Mouse (Mus musculus): ENCODE data around the gene Lactb. TPM values are rescaled to one million over a fixed set of nuclear protein-coding genes. Genes with fewer than 3 reads are reported as not detected.

Gene Lactb
- polyA plus RNA-seq, 1 experiment: 12.6 TPM

- Histone ChIP-seq H3K4me1 (replicated peaks; ENCODE audit: control insufficient read depth, insufficient read depth, low read length) (no peaks in the 10 kb centered on the region), H3K27ac (ENCODE audit: control insufficient read depth, insufficient read depth, low read length) (no peak overlapping the region), H3K36me3 (ENCODE audit: control insufficient read depth, insufficient read depth, low read length) (no peaks in the 10 kb centered on the region), H3K27me3 (ENCODE audit: control insufficient read depth, insufficient read depth, low read length) (no peaks in the 10 kb centered on the region), H3K4me3 (ENCODE audit: control insufficient read depth, insufficient read depth, low read length) (no peak overlapping the region)
- WGBS: 96% methylated on average over 8 of the region's 8 CpGs
- TF ChIP-seq POLR2A (IDR thresholded peaks at IDR 0.05; ENCODE audit: control insufficient read depth, extremely low read depth, insufficient read depth, low read length, poor library complexity) (no peak), CTCF (IDR thresholded peaks at IDR 0.05; ENCODE audit: borderline replicate concordance, control insufficient read depth, extremely low read depth, insufficient read depth, low read length, poor library complexity) (no peak)
- DNase-seq: no peak
These were observed 4.2 kb downstream of the Lactb start for GRCm38 (mm10) chr9:66971116-66971515.

DNA sequence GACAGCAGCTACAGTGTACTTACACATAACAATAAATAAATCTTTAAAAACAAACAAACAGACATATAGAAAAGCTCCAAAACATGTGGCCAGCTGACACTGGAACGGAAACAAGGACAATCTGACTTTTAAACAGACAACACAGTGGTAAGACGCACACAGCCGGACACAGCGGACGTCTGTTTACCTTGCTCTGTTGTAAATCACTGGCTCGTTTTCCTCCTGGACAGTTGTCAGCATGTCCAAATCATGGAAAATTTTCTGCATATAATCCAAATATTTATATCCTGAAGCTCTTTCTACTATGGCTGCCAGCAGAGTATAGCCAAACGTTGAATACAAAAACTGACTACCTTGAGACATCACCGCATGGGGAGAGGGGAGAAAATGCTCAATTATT, 7.8 kb downstream of the Lactb start:
- Histone ChIP-seq H3K27ac (ENCODE audit: control insufficient read depth, insufficient read depth, low read length) (no peak overlapping the region), H3K4me1 (replicated peaks; ENCODE audit: control insufficient read depth, insufficient read depth, low read length) (no peaks in the 10 kb centered on the region), H3K27me3 (ENCODE audit: control insufficient read depth, insufficient read depth, low read length) (no peaks in the 10 kb centered on the region), H3K36me3 (ENCODE audit: control insufficient read depth, insufficient read depth, low read length) (no peaks in the 10 kb centered on the region), H3K4me3 (ENCODE audit: control insufficient read depth, insufficient read depth, low read length) (no peak overlapping the region)
- no peak for DNase-seq
- 95% methylated on average over 8 of the region's 8 CpGs for WGBS
- TF ChIP-seq POLR2A (IDR thresholded peaks at IDR 0.05; ENCODE audit: control insufficient read depth, extremely low read depth, insufficient read depth, low read length, poor library complexity) (no peak), CTCF (IDR thresholded peaks at IDR 0.05; ENCODE audit: borderline replicate concordance, control insufficient read depth, extremely low read depth, insufficient read depth, low read length, poor library complexity) (no peak)

GRCm38 (mm10) chr9:66961478-66961877, 13.8 kb downstream of the Lactb start:
- WGBS: 90% methylated on average over 3 of the region's 3 CpGs
- TF ChIP-seq POLR2A (IDR thresholded peaks at IDR 0.05; ENCODE audit: control insufficient read depth, extremely low read depth, insufficient read depth, low read length, poor library complexity) (no peak), CTCF (IDR thresholded peaks at IDR 0.05; ENCODE audit: borderline replicate concordance, control insufficient read depth, extremely low read depth, insufficient read depth, low read length, poor library complexity) (no peak)
- DNase-seq: no peak
- no peaks in the 10 kb centered on the region for H3K36me3 ChIP-seq (ENCODE audit: control insufficient read depth, insufficient read depth, low read length)
- no peak overlapping the region for H3K27ac ChIP-seq (ENCODE audit: control insufficient read depth, insufficient read depth, low read length)
- H3K27me3 ChIP-seq (ENCODE audit: control insufficient read depth, insufficient read depth, low read length): no peaks in the 10 kb centered on the region
- H3K4me3 ChIP-seq (ENCODE audit: control insufficient read depth, insufficient read depth, low read length): no peak overlapping the region
- H3K4me1 ChIP-seq (replicated peaks; ENCODE audit: control insufficient read depth, insufficient read depth, low read length): no peaks in the 10 kb centered on the region

- H3K4me3 ChIP-seq (ENCODE audit: control insufficient read depth, insufficient read depth, low read length): no peak overlapping the region
- H3K36me3 ChIP-seq (ENCODE audit: control insufficient read depth, insufficient read depth, low read length): no peaks in the 10 kb centered on the region
- DNase-seq: no peak
- H3K4me1 ChIP-seq (replicated peaks; ENCODE audit: control insufficient read depth, insufficient read depth, low read length): no peaks in the 10 kb centered on the region
- H3K27me3 ChIP-seq (ENCODE audit: control insufficient read depth, insufficient read depth, low read length): no peaks in the 10 kb centered on the region
- TF ChIP-seq POLR2A (IDR thresholded peaks at IDR 0.05; ENCODE audit: control insufficient read depth, extremely low read depth, insufficient read depth, low read length, poor library complexity) (no peak), CTCF (IDR thresholded peaks at IDR 0.05; ENCODE audit: borderline replicate concordance, control insufficient read depth, extremely low read depth, insufficient read depth, low read length, poor library complexity) (no peak)
- no peak overlapping the region for H3K27ac ChIP-seq (ENCODE audit: control insufficient read depth, insufficient read depth, low read length)
- 94% methylated on average over 3 of the region's 3 CpGs for WGBS
These were observed 17.8 kb downstream of the Lactb start for GRCm38 (mm10) chr9:66957451-66957850.

DNA sequence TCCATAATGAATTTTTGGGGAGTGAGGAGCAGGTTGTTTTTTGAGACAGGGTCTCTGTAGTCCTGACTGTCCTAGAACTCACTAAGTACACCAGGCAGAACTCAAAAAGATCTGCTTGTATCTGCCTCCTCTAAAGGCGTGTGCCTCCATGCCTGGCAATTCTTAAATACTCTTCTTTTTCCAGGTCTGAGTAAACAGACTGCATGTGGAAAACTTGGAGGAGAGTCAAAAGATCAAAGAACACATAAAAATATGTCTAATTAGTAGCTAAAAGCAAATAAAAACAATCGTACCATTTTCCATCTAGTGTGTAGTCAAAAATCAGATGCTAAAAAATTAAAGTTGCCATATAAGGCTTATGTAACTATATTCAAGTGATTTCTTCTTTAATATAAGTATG, 22.4 kb downstream of the Lactb start:
- TF ChIP-seq CTCF (IDR thresholded peaks at IDR 0.05; ENCODE audit: borderline replicate concordance, control insufficient read depth, extremely low read depth, insufficient read depth, low read length, poor library complexity) (no peak), POLR2A (IDR thresholded peaks at IDR 0.05; ENCODE audit: control insufficient read depth, extremely low read depth, insufficient read depth, low read length, poor library complexity) (no peak)
- DNase-seq: no peak
- Histone ChIP-seq H3K4me1 (replicated peaks; ENCODE audit: control insufficient read depth, insufficient read depth, low read length) (no peaks in the 10 kb centered on the region), H3K36me3 (ENCODE audit: control insufficient read depth, insufficient read depth, low read length) (0 out of 2 replicates have a peak, but pooled peaks cover 3% of the 10 kb centered on the region), H3K27ac (ENCODE audit: control insufficient read depth, insufficient read depth, low read length) (no peak overlapping the region), H3K4me3 (ENCODE audit: control insufficient read depth, insufficient read depth, low read length) (no peak overlapping the region), H3K27me3 (ENCODE audit: control insufficient read depth, insufficient read depth, low read length) (no peaks in the 10 kb centered on the region)
- 96% methylated on average over 2 of the region's 2 CpGs for WGBS

GRCm38 (mm10) chr9:66952321-66952720, 23.0 kb downstream of the Lactb start:
- H3K27me3 ChIP-seq (ENCODE audit: control insufficient read depth, insufficient read depth, low read length): no peaks in the 10 kb centered on the region
- no peak for DNase-seq
- 95% methylated on average over 8 of the region's 8 CpGs for WGBS

GRCm38 (mm10) chr9:66948536-66948935, 26.7 kb downstream of the Lactb start:
- whole genome bisulfite sequencing: 96% methylated on average over 2 of the region's 2 CpGs
- H3K4me3 ChIP-seq (ENCODE audit: control insufficient read depth, insufficient read depth, low read length): no peak overlapping the region
- no peak for DNase-seq
- H3K36me3 ChIP-seq (ENCODE audit: control insufficient read depth, insufficient read depth, low read length): 0 out of 2 replicates have a peak, but pooled peaks cover 3% of the 10 kb centered on the region
- no peak for TF ChIP-seq CTCF (IDR thresholded peaks at IDR 0.05; ENCODE audit: borderline replicate concordance, control insufficient read depth, extremely low read depth, insufficient read depth, low read length, poor library complexity)
- TF ChIP-seq POLR2A (IDR thresholded peaks at IDR 0.05; ENCODE audit: control insufficient read depth, extremely low read depth, insufficient read depth, low read length, poor library complexity): no peak
- no peaks in the 10 kb centered on the region for H3K4me1 ChIP-seq (replicated peaks; ENCODE audit: control insufficient read depth, insufficient read depth, low read length)
- no peak overlapping the region for H3K27ac ChIP-seq (ENCODE audit: control insufficient read depth, insufficient read depth, low read length)
- no peaks in the 10 kb centered on the region for H3K27me3 ChIP-seq (ENCODE audit: control insufficient read depth, insufficient read depth, low read length)

More at GRCm38 (mm10) chr9:66952321-66952720, 23.0 kb downstream of the Lactb start:
- H3K27ac ChIP-seq (ENCODE audit: control insufficient read depth, insufficient read depth, low read length): no peak overlapping the region
- H3K4me1 ChIP-seq (replicated peaks; ENCODE audit: control insufficient read depth, insufficient read depth, low read length): no peaks in the 10 kb centered on the region
- no peak overlapping the region for H3K4me3 ChIP-seq (ENCODE audit: control insufficient read depth, insufficient read depth, low read length)
- TF ChIP-seq CTCF (IDR thresholded peaks at IDR 0.05; ENCODE audit: borderline replicate concordance, control insufficient read depth, extremely low read depth, insufficient read depth, low read length, poor library complexity) (no peak), POLR2A (IDR thresholded peaks at IDR 0.05; ENCODE audit: control insufficient read depth, extremely low read depth, insufficient read depth, low read length, poor library complexity) (no peak)
- H3K36me3 ChIP-seq (ENCODE audit: control insufficient read depth, insufficient read depth, low read length): 0 out of 2 replicates have a peak, but pooled peaks cover 3% of the 10 kb centered on the region

All from thymus, adult 2 months (tissue).